Mouse (Mus musculus): Measurements from ENCODE around the gene Insig1. TPM values are rescaled to one million over a fixed set of nuclear protein-coding genes. Genes with fewer than 3 reads are reported as not detected.

Gene Insig1
- polyA plus RNA-seq, 1 experiment from 2014 or later = 87.8 TPM

GRCm38 (mm10) chr5:28039746-28040655, 31.2 kb upstream of the Insig1 start:
- Histone ChIP-seq H3K27ac (no peak overlapping the region), H3K4me3 (replicated peaks) (no peak overlapping the region), H3K4me2 (replicated peaks) (no peak overlapping the region), H3K9me3 (peaks cover 6% of the 10 kb centered on the region), H3K4me1 (replicated peaks) (peaks cover 8% of the 10 kb centered on the region; the same call in 1 of the 2 replicates), H3K36me3 (no peaks in the 10 kb centered on the region), H3K27me3 (no peaks in the 10 kb centered on the region), H3K9ac (replicated peaks) (no peak overlapping the region)
- 82% methylated on average over 7 of the region's 7 CpGs for WGBS
- no peak for ATAC-seq

- Histone ChIP-seq H3K27ac (no peak overlapping the region), H3K4me1 (replicated peaks) (peaks cover 8% of the 10 kb centered on the region; the same call in 1 of the 2 replicates), H3K9ac (replicated peaks) (no peak overlapping the region), H3K27me3 (no peaks in the 10 kb centered on the region), H3K4me3 (replicated peaks) (no peak overlapping the region), H3K36me3 (no peaks in the 10 kb centered on the region), H3K4me2 (replicated peaks) (no peak overlapping the region), H3K9me3 (peaks cover 11% of the 10 kb centered on the region)
- no peak for ATAC-seq
- WGBS = 91% methylated on average over 3 of the region's 3 CpGs
Measured at GRCm38 (mm10) chr5:28040726-28041125, 30.4 kb upstream of the Insig1 start.

GRCm38 (mm10) chr5:28042021-28042420, 29.1 kb upstream of the Insig1 start:
- Histone ChIP-seq H3K4me1 (replicated peaks) (peaks cover 8% of the 10 kb centered on the region; the same call in 1 of the 2 replicates), H3K4me3 (replicated peaks) (no peak overlapping the region), H3K27ac (no peak overlapping the region), H3K4me2 (replicated peaks) (no peak overlapping the region), H3K9ac (replicated peaks) (no peak overlapping the region), H3K27me3 (no peaks in the 10 kb centered on the region), H3K36me3 (no peaks in the 10 kb centered on the region), H3K9me3 (peaks cover 11% of the 10 kb centered on the region)
- ATAC-seq = no peak
- WGBS = 94% methylated on average over 3 of the region's 3 CpGs

GRCm38 (mm10) chr5:28042779-28043178, 28.4 kb upstream of the Insig1 start:
- H3K36me3 ChIP-seq = no peaks in the 10 kb centered on the region
- H3K27me3 ChIP-seq = no peaks in the 10 kb centered on the region
- no peak overlapping the region for H3K4me2 ChIP-seq (replicated peaks)
- H3K9ac ChIP-seq (replicated peaks) = no peak overlapping the region
- H3K4me3 ChIP-seq (replicated peaks) = no peak overlapping the region
- no peak for ATAC-seq
- H3K4me1 ChIP-seq (replicated peaks) = peaks cover 5% of the 10 kb centered on the region; the same call in 1 of the 2 replicates
- WGBS = 78% methylated on average over 2 of the region's 2 CpGs
- no peak overlapping the region for H3K27ac ChIP-seq
- H3K9me3 ChIP-seq = peaks cover 11% of the 10 kb centered on the region

- Histone ChIP-seq H3K9me3 (peaks cover 11% of the 10 kb centered on the region), H3K4me3 (replicated peaks) (no peak overlapping the region), H3K27me3 (no peaks in the 10 kb centered on the region), H3K9ac (replicated peaks) (no peak overlapping the region), H3K4me1 (replicated peaks) (no peaks in the 10 kb centered on the region), H3K36me3 (no peaks in the 10 kb centered on the region), H3K27ac (no peak overlapping the region), H3K4me2 (replicated peaks) (no peak overlapping the region)
- ATAC-seq = no peak
- WGBS = 77% methylated on average over 5 of the region's 5 CpGs
Measured at GRCm38 (mm10) chr5:28043386-28043785, 27.8 kb upstream of the Insig1 start.

GRCm38 (mm10) chr5:28046966-28047365, 24.2 kb upstream of the Insig1 start:
- no peaks in the 10 kb centered on the region for H3K36me3 ChIP-seq
- no peaks in the 10 kb centered on the region for H3K27me3 ChIP-seq
- WGBS = 93% methylated on average over 3 of the region's 3 CpGs
- no peaks in the 10 kb centered on the region for H3K4me1 ChIP-seq (replicated peaks)
- H3K9ac ChIP-seq (replicated peaks) = no peak overlapping the region
- H3K4me3 ChIP-seq (replicated peaks) = no peak overlapping the region
- H3K9me3 ChIP-seq = peaks cover 11% of the 10 kb centered on the region
- ATAC-seq = no peak
- no peak overlapping the region for H3K27ac ChIP-seq
- H3K4me2 ChIP-seq (replicated peaks) = no peak overlapping the region

- WGBS = 93% methylated on average over 1 of the region's 1 CpGs
- H3K36me3 ChIP-seq = no peaks in the 10 kb centered on the region
Measured at GRCm38 (mm10) chr5:28047961-28048360, 23.2 kb upstream of the Insig1 start.

GRCm38 (mm10) chr5:28055450-28055849, 15.7 kb upstream of the Insig1 start:
- no peak overlapping the region for H3K27ac ChIP-seq
- no peak overlapping the region for H3K4me3 ChIP-seq (replicated peaks)
- 52% methylated on average over 2 of the region's 2 CpGs for WGBS
- no peaks in the 10 kb centered on the region for H3K27me3 ChIP-seq
- no peaks in the 10 kb centered on the region for H3K9me3 ChIP-seq
- no peak overlapping the region for H3K9ac ChIP-seq (replicated peaks)
- H3K4me1 ChIP-seq (replicated peaks) = no peaks in the 10 kb centered on the region
- no peaks in the 10 kb centered on the region for H3K36me3 ChIP-seq
- no peak for ATAC-seq
- no peak overlapping the region for H3K4me2 ChIP-seq (replicated peaks)

More at GRCm38 (mm10) chr5:28047961-28048360, 23.2 kb upstream of the Insig1 start:
- Histone ChIP-seq H3K27me3 (no peaks in the 10 kb centered on the region), H3K4me3 (replicated peaks) (no peak overlapping the region), H3K4me1 (replicated peaks) (no peaks in the 10 kb centered on the region), H3K4me2 (replicated peaks) (no peak overlapping the region), H3K9me3 (peaks cover 11% of the 10 kb centered on the region), H3K27ac (no peak overlapping the region), H3K9ac (replicated peaks) (no peak overlapping the region)
- no peak for ATAC-seq

- H3K9me3 ChIP-seq = no peaks in the 10 kb centered on the region
- ATAC-seq = no peak
- 93% methylated on average over 3 of the region's 3 CpGs for WGBS
- no peak overlapping the region for H3K9ac ChIP-seq (replicated peaks)
- no peak overlapping the region for H3K4me3 ChIP-seq (replicated peaks)
- no peaks in the 10 kb centered on the region for H3K36me3 ChIP-seq
- H3K27me3 ChIP-seq = no peaks in the 10 kb centered on the region
- H3K27ac ChIP-seq = no peak overlapping the region
- no peak overlapping the region for H3K4me2 ChIP-seq (replicated peaks)
- H3K4me1 ChIP-seq (replicated peaks) = no peaks in the 10 kb centered on the region
Measured at GRCm38 (mm10) chr5:28056877-28057276, 14.3 kb upstream of the Insig1 start.

GRCm38 (mm10) chr5:28060506-28060905, 10.7 kb upstream of the Insig1 start:
- no peaks in the 10 kb centered on the region for H3K36me3 ChIP-seq
- H3K4me3 ChIP-seq (replicated peaks) = no peak overlapping the region
- no peaks in the 10 kb centered on the region for H3K9me3 ChIP-seq
- no peak overlapping the region for H3K9ac ChIP-seq (replicated peaks)
- no peaks in the 10 kb centered on the region for H3K27me3 ChIP-seq
- H3K4me2 ChIP-seq (replicated peaks) = no peak overlapping the region
- no peak overlapping the region for H3K27ac ChIP-seq
- no peak for ATAC-seq
- H3K4me1 ChIP-seq (replicated peaks) = no peaks in the 10 kb centered on the region

GRCm38 (mm10) chr5:28061011-28061410, 10.2 kb upstream of the Insig1 start:
- no peaks in the 10 kb centered on the region for H3K27me3 ChIP-seq
- no peaks in the 10 kb centered on the region for H3K9me3 ChIP-seq
- no peak overlapping the region for H3K27ac ChIP-seq
- no peak overlapping the region for H3K4me3 ChIP-seq (replicated peaks)
- H3K9ac ChIP-seq (replicated peaks) = no peak overlapping the region
- ATAC-seq = no peak
- no peaks in the 10 kb centered on the region for H3K36me3 ChIP-seq
- no peaks in the 10 kb centered on the region for H3K4me1 ChIP-seq (replicated peaks)
- 85% methylated on average over 6 of the region's 6 CpGs for WGBS
- no peak overlapping the region for H3K4me2 ChIP-seq (replicated peaks)

GRCm38 (mm10) chr5:28063989-28064624, 7.1 kb upstream of the Insig1 start:
- 89% methylated on average over 3 of the region's 3 CpGs for WGBS
- H3K4me1 ChIP-seq (replicated peaks) = peaks cover 7% of the 10 kb centered on the region; the same call in 1 of the 2 replicates
- H3K9ac ChIP-seq (replicated peaks) = no peak overlapping the region
- ATAC-seq = no peak
- no peaks in the 10 kb centered on the region for H3K9me3 ChIP-seq
- H3K4me3 ChIP-seq (replicated peaks) = no peak overlapping the region
- no peak overlapping the region for H3K27ac ChIP-seq
- no peaks in the 10 kb centered on the region for H3K36me3 ChIP-seq
- no peaks in the 10 kb centered on the region for H3K27me3 ChIP-seq
- H3K4me2 ChIP-seq (replicated peaks) = no peak overlapping the region

Measured in midbrain, embryonic 13.5 days (tissue).